Mouse (Mus musculus) testis, adult 2 months (tissue): ENCODE results near the gene Sorcs3.

ENCODE experiments used
- CTCF ChIP-seq: fragments of 200-500 bp; IDR thresholded peaks from 2 replicates; pipeline ENCODE4 v1.5.1; 2012; ENCODE audit warnings: low read depth, mild to moderate bottlenecking, inconsistent platforms, low read length, moderate library complexity; ENCODE audit not compliant: control insufficient read depth, insufficient read depth, insufficient replicate concordance
- POLR2A ChIP-seq: fragments of 200-500 bp; IDR thresholded peaks from 2 replicates; pipeline ENCODE4 v1.6.1; 2012; ENCODE audit warnings: low read depth, mild to moderate bottlenecking, inconsistent platforms, low read length, moderate library complexity; ENCODE audit not compliant: control insufficient read depth

DNA sequence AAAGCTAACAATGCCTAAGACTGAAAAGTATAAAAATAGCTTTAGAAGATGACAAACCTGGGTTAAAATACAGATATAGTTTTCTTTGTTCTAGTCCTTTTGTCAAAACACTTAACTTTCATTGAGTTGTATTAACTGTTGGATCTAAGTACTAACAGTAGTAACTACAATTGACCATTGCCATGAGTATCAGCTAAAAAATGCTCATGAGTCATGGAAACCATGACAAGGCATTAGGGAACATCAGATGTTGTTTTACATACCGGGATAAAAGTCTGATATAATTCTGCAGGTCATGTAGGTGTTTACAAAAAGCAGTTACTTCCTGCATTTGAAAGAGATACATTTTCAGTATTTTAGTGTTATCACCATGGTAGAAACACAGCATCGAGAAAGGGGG, 575.0 kb downstream of the Sorcs3 start:
- TF ChIP-seq CTCF (no peak), POLR2A (no peak)
